Mouse (Mus musculus) heart, postnatal 0 days (tissue): ENCODE data around the gene Hmgb1. TPM values are rescaled to one million over a fixed set of nuclear protein-coding genes. Genes with fewer than 3 reads are reported as not detected.
A peak's percentile ranks its signal among the peaks of the same experiment; 100 is the strongest.

Source experiments
- ATAC-seq: fragments of 200-750 bp; cut with Nextera tagmentation; 2 replicates; pipeline ENCODE4 v1.8.0; 2017; ENCODE audit warnings: low read depth, moderate number of reproducible peaks, moderate library complexity; ENCODE audit not compliant: insufficient read depth
- DNase-seq: peaks from one replicate; pipeline ENCODE4 v3.0.0-alpha.2; 2016; ENCODE audit warnings: low spot score
- H3K27ac ChIP-seq: fragments of 300-500 bp; sonication (generic); 2 replicates; pipeline ENCODE4 v1.5.1; 2014; ENCODE audit warnings: low read depth, mild to moderate bottlenecking
- H3K27me3 ChIP-seq: fragments of 300-500 bp; sonication (generic); 2 replicates; pipeline ENCODE4 v1.6.1; 2014; ENCODE audit warnings: low read length, mixed read lengths; ENCODE audit not compliant: control insufficient read depth, insufficient read depth
- H3K36me3 ChIP-seq: fragments of 300-500 bp; sonication (generic); replicated peaks from 2 replicates; pipeline ENCODE4 v1.6.1; 2014; ENCODE audit warnings: low read length, mixed read lengths; ENCODE audit not compliant: control insufficient read depth, insufficient read depth
- H3K4me1 ChIP-seq: fragments of 300-500 bp; sonication (generic); 2 replicates; pipeline ENCODE4 v1.6.1; 2014; ENCODE audit warnings: antibody characterized with exemption; ENCODE audit not compliant: control insufficient read depth, insufficient read depth
- H3K4me2 ChIP-seq: fragments of 300-500 bp; sonication (generic); 2 replicates; pipeline ENCODE4 v1.6.1; 2014; ENCODE audit warnings: low read depth, mild to moderate bottlenecking, low read length, moderate library complexity
- H3K4me3 ChIP-seq: fragments of 300-500 bp; sonication (generic); 2 replicates; pipeline ENCODE4 v1.5.1; 2014; ENCODE audit warnings: low read depth, low read length
- H3K9ac ChIP-seq: fragments of 300-500 bp; sonication (generic); replicated peaks from 2 replicates; pipeline ENCODE4 v1.6.1; 2014; ENCODE audit warnings: low read depth, low read length, mixed read lengths
- H3K9me3 ChIP-seq: fragments of 300-500 bp; sonication (generic); replicated peaks from 2 replicates; pipeline ENCODE4 v1.6.1; 2016; ENCODE audit warnings: low read length; ENCODE audit not compliant: control insufficient read depth
- CTCF ChIP-seq: IDR thresholded peaks from 2 replicates; pipeline ENCODE4 v1.5.1; 2016; ENCODE audit warnings: antibody characterized with exemption, control low read depth, low read depth
- EP300 ChIP-seq: IDR thresholded peaks from 2 replicates; pipeline ENCODE4 v1.6.1; 2016; ENCODE audit warnings: antibody characterized with exemption, low read depth
- WGBS: fragments of 180-500 bp; shearing (Covaris S2); extraction: QIAGEN DNeasy Blood & Tissue Kit; methylation state at CpG from one replicate; pipeline ENCODE4 v1.1.7; 2014; 5-methylcytosine and 5-hydroxymethylcytosine counted together
- polyA plus RNA-seq: library from polyadenylated mRNA; unstranded; fragments of >200 nt; fragmentation: Nextera tagmentation; extraction: Ambion mirVana; gene quantifications from 2 replicates; pipeline ENCODE4 v1.2.1, GENCODE M21; 2015
- total RNA-seq: library from RNA; depleted of rRNA; stranded (reverse); fragments of >200 nt; gene quantifications from 2 replicates; pipeline ENCODE4 v1.2.3, GENCODE M21; 2014; ENCODE audit warnings: low replicate concordance

The Hmgb1 gene
- total and polyA plus RNA-seq, 2 experiments from 2014 or later: 107 to 540 TPM

- TF ChIP-seq EP300 (no peak), CTCF (no peak)
- ATAC-seq: peak; percentile 62
- Histone ChIP-seq H3K9me3 (no peaks in the 10 kb centered on the region), H3K4me1 (peaks cover 13% of the 10 kb centered on the region; the same call in 1 of the 2 replicates), H3K4me2 (peak overlapping the region; percentile 84), H3K36me3 (peaks cover 19% of the 10 kb centered on the region; the same call in 1 of the 2 replicates), H3K27me3 (no peaks in the 10 kb centered on the region), H3K27ac (peak overlapping the region; percentile 99), H3K9ac (peak overlapping the region; percentile 98), H3K4me3 (peak overlapping the region; percentile 82)
- under 1% methylated on average over 58 of the region's 120 CpGs for WGBS
- DNase-seq: peak; percentile 86
Observed at GRCm38 (mm10) chr5:149051571-149052420, 132.5 kb downstream of the Hmgb1 start.

- Histone ChIP-seq H3K36me3 (peaks cover 25% of the 10 kb centered on the region), H3K27me3 (no peaks in the 10 kb centered on the region), H3K9me3 (no peaks in the 10 kb centered on the region), H3K9ac (peak overlapping the region; percentile 98), H3K27ac (peak overlapping the region; percentile 99), H3K4me2 (peak overlapping the region; percentile 84), H3K4me3 (peak overlapping the region; percentile 82), H3K4me1 (peaks cover 13% of the 10 kb centered on the region; the same call in 1 of the 2 replicates)
- no peak for ATAC-seq
- DNase-seq: peak; percentile 71
- 0% methylated on average over 27 of the region's 27 CpGs for WGBS
- TF ChIP-seq CTCF: no peak
- TF ChIP-seq EP300: no peak
Observed at GRCm38 (mm10) chr5:149051194-149051570, 133.1 kb downstream of the Hmgb1 start.

- DNase-seq (no peak), ATAC-seq (no peak)
- WGBS: 14% methylated on average over 10 of the region's 10 CpGs
- Histone ChIP-seq H3K9me3 (no peaks in the 10 kb centered on the region), H3K36me3 (peaks cover 30% of the 10 kb centered on the region), H3K4me1 (peaks cover 13% of the 10 kb centered on the region; the same call in 1 of the 2 replicates), H3K9ac (peak overlapping the region; percentile 98), H3K27ac (peak overlapping the region; percentile 99), H3K27me3 (no peaks in the 10 kb centered on the region), H3K4me3 (peak overlapping the region; percentile 82), H3K4me2 (peak overlapping the region; percentile 84)
- no peak; the same call in 1 of the 2 replicates for TF ChIP-seq EP300
Observed at GRCm38 (mm10) chr5:149050588-149051160, 133.6 kb downstream of the Hmgb1 start.

- TF ChIP-seq CTCF (no peak), EP300 (no peak)
- ATAC-seq (no peak), DNase-seq (no peak)
- 74% methylated on average over 3 of the region's 3 CpGs for WGBS
- no peak overlapping the region for H3K9ac ChIP-seq
- H3K27me3 ChIP-seq: no peaks in the 10 kb centered on the region
- peaks cover 38% of the 10 kb centered on the region for H3K36me3 ChIP-seq
- H3K4me2 ChIP-seq: no peak overlapping the region; the same call in 1 of the 2 replicates
- no peak overlapping the region for H3K27ac ChIP-seq
- H3K4me3 ChIP-seq: peak overlapping the region; percentile 5; the same call in 1 of the 2 replicates
- no peaks in the 10 kb centered on the region for H3K9me3 ChIP-seq
- peaks cover 13% of the 10 kb centered on the region; the same call in 1 of the 2 replicates for H3K4me1 ChIP-seq
Observed at GRCm38 (mm10) chr5:149049435-149049834, 134.9 kb downstream of the Hmgb1 start.

GRCm38 (mm10) chr5:149048961-149049360 is 135.3 kb downstream of the Hmgb1 start:
- Histone ChIP-seq H3K4me3 (no peak overlapping the region), H3K27me3 (no peaks in the 10 kb centered on the region), H3K4me2 (no peak overlapping the region), H3K9me3 (no peaks in the 10 kb centered on the region), H3K9ac (no peak overlapping the region), H3K36me3 (peaks cover 38% of the 10 kb centered on the region), H3K27ac (no peak overlapping the region), H3K4me1 (peaks cover 13% of the 10 kb centered on the region; the same call in 1 of the 2 replicates)
- 98% methylated on average over 1 of the region's 1 CpGs for WGBS
- ATAC-seq (no peak), DNase-seq (no peak)
- TF ChIP-seq EP300 (no peak), CTCF (peak; percentile 40)
